Mouse (Mus musculus) retina, adult 2 months (tissue): Measurements from ENCODE around the gene Gm21776.
"Not testable (repeated sequence)": the region's sequence is repeated elsewhere in the genome, so short reads cannot be mapped to it uniquely, and the experiment has no call there.

ENCODE experiments used
- DNase-seq: peaks from one replicate; pipeline ENCODE4 v3.0.0-alpha.2; 2012; ENCODE audit warnings: low read depth, low spot score

Gene Gm21776

GRCm38 (mm10) chrY:76378362-76378761, at the start of gene Gm21776:
TSS of gene Gm21776 (plus strand) at chrY:76378662.
- DNase-seq, result not testable (repeated sequence)
